Mouse (Mus musculus) thymus, adult 2 months (tissue): Measurements from ENCODE around the gene Sema4a. TPM values are rescaled to one million over a fixed set of nuclear protein-coding genes. Genes with fewer than 3 reads are reported as not detected.

Experiments
- DNase-seq: peaks from one replicate; pipeline ENCODE4 v3.0.0; 2021
- H3K27ac ChIP-seq: fragments of 200-500 bp; 2 replicates; pipeline ENCODE4 v1.5.1; 2012; ENCODE audit warnings: low read length, control low read depth; ENCODE audit not compliant: control insufficient read depth, insufficient read depth
- H3K27me3 ChIP-seq: fragments of 200-500 bp; 2 replicates; pipeline ENCODE4 v1.6.1; 2012; ENCODE audit warnings: mild to moderate bottlenecking, low read length, moderate library complexity, mixed read lengths; ENCODE audit not compliant: control insufficient read depth, insufficient read depth
- H3K36me3 ChIP-seq: fragments of 200-500 bp; 2 replicates; pipeline ENCODE4 v1.6.1; 2012; ENCODE audit warnings: mild to moderate bottlenecking, low read length, moderate library complexity; ENCODE audit not compliant: control insufficient read depth, insufficient read depth
- H3K4me1 ChIP-seq: fragments of 200-500 bp; replicated peaks from 2 replicates; pipeline ENCODE4 v1.6.1; 2012; ENCODE audit warnings: low read length; ENCODE audit not compliant: control insufficient read depth, insufficient read depth
- H3K4me3 ChIP-seq: fragments of 200-500 bp; 2 replicates; pipeline ENCODE4 v1.5.1; 2012; ENCODE audit warnings: mild to moderate bottlenecking, low read length, control low read depth, moderate library complexity; ENCODE audit not compliant: control insufficient read depth, insufficient read depth
- CTCF ChIP-seq: fragments of 200-500 bp; IDR thresholded peaks from 2 replicates; pipeline ENCODE4 v1.5.1; 2012; ENCODE audit warnings: mild to moderate bottlenecking, control low read depth, low read length, moderate library complexity, borderline replicate concordance; ENCODE audit not compliant: control insufficient read depth, poor library complexity, insufficient read depth; ENCODE audit errors: extremely low read depth
- POLR2A ChIP-seq: fragments of 200-500 bp; IDR thresholded peaks from 2 replicates; pipeline ENCODE4 v1.6.1; 2012; ENCODE audit warnings: mild to moderate bottlenecking, low read length, control low read depth, moderate library complexity; ENCODE audit not compliant: control insufficient read depth, poor library complexity, insufficient read depth; ENCODE audit errors: extremely low read depth
- WGBS: fragments of 180-500 bp; shearing (Covaris S2); methylation state at CpG from one replicate; pipeline ENCODE4 v1.1.7; 2018; 5-methylcytosine and 5-hydroxymethylcytosine counted together
- polyA plus RNA-seq: library from polyadenylated mRNA; depleted of rRNA; stranded (reverse); fragments of >200 nt; gene quantifications from 2 replicates; pipeline ENCODE4 v1.2.3, GENCODE M21; 2012

Gene Sema4a
- polyA plus RNA-seq, 1 experiment, result 109 TPM

GRCm38 (mm10) chr3:88499580-88499979 lies 38.6 kb upstream of the Sema4a start:
- DNase-seq, result no peak
- H3K4me1 ChIP-seq, result peaks cover 32% of the 10 kb centered on the region
- WGBS, result 91% methylated on average over 4 of the region's 4 CpGs
- H3K36me3 ChIP-seq, result no peaks in the 10 kb centered on the region
- TF ChIP-seq POLR2A (no peak), CTCF (no peak)
- no peak overlapping the region for H3K4me3 ChIP-seq
- H3K27ac ChIP-seq, result no peak overlapping the region
- no peaks in the 10 kb centered on the region; the same call in 1 of the 2 replicates for H3K27me3 ChIP-seq

DNA sequence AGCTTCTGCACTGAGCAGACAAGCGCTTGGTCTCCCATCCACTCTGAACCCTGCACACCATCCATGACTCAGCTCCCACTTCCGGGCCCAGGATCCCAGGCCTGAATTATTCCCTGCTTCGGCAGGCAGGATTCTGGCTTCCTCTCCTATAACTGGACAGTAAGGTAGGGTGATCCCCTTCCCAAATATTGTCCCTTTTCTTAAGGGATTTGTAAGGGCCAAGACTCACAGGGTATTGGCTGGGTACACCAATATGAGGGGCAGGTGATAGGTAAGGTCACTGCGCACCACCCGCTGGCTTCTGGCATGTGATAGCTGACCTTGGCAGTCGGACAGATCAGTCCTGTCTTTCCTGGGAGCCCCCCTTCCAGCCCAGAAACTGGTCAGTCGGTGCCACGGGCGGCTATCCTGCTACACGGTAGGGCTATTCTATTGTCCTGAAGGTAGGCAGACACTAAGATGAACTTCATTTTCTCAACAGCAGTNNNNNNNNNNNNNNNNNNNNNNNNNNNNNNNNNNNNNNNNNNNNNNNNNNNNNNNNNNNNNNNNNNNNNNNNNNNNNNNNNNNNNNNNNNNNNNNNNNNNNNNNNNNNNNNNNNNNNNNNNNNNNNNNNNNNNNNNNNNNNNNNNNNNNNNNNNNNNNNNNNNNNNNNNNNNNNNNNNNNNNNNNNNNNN lies 34.9 kb upstream of the Sema4a start:
- peaks cover 7% of the 10 kb centered on the region; the same call in 1 of the 2 replicates for H3K27me3 ChIP-seq
- H3K27ac ChIP-seq, result no peak overlapping the region
- no peak for TF ChIP-seq CTCF
- no peak for TF ChIP-seq POLR2A
- no peak for DNase-seq
- no peaks in the 10 kb centered on the region for H3K36me3 ChIP-seq
- peaks cover 21% of the 10 kb centered on the region for H3K4me1 ChIP-seq
- no peak overlapping the region for H3K4me3 ChIP-seq
- 96% methylated on average over 10 of the region's 10 CpGs for WGBS

- no peak for DNase-seq
- H3K36me3 ChIP-seq, result no peaks in the 10 kb centered on the region
- 44% methylated on average over 9 of the region's 9 CpGs for WGBS
- peaks cover 21% of the 10 kb centered on the region for H3K4me1 ChIP-seq
- no peak overlapping the region for H3K4me3 ChIP-seq
- peaks cover 7% of the 10 kb centered on the region; the same call in 1 of the 2 replicates for H3K27me3 ChIP-seq
- TF ChIP-seq CTCF (no peak), POLR2A (no peak)
- H3K27ac ChIP-seq, result no peak overlapping the region
These were observed 34.0 kb upstream of the Sema4a start for GRCm38 (mm10) chr3:88494836-88495628.

GRCm38 (mm10) chr3:88493706-88494582 lies 33.0 kb upstream of the Sema4a start:
- WGBS, result 75% methylated on average over 11 of the region's 11 CpGs
- H3K4me1 ChIP-seq, result peaks cover 21% of the 10 kb centered on the region
- H3K27me3 ChIP-seq, result peaks cover 7% of the 10 kb centered on the region; the same call in 1 of the 2 replicates
- no peak overlapping the region for H3K27ac ChIP-seq
- H3K36me3 ChIP-seq, result no peaks in the 10 kb centered on the region
- H3K4me3 ChIP-seq, result no peak overlapping the region
- no peak for TF ChIP-seq POLR2A
- TF ChIP-seq CTCF, result no peak
- DNase-seq, result no peak

GRCm38 (mm10) chr3:88487396-88487795 lies 26.4 kb upstream of the Sema4a start:
- Histone ChIP-seq H3K27me3 (peaks cover 2% of the 10 kb centered on the region; the same call in 1 of the 2 replicates), H3K4me1 (peaks cover 11% of the 10 kb centered on the region), H3K4me3 (no peak overlapping the region), H3K36me3 (no peaks in the 10 kb centered on the region), H3K27ac (no peak overlapping the region)
- TF ChIP-seq CTCF, result no peak
- TF ChIP-seq POLR2A, result no peak
- 100% methylated on average over 1 of the region's 1 CpGs for WGBS
- no peak for DNase-seq

GRCm38 (mm10) chr3:88486887-88487286 lies 25.9 kb upstream of the Sema4a start:
- Histone ChIP-seq H3K27me3 (no peaks in the 10 kb centered on the region; the same call in 1 of the 2 replicates), H3K36me3 (no peaks in the 10 kb centered on the region), H3K4me3 (no peak overlapping the region), H3K27ac (no peak overlapping the region), H3K4me1 (peaks cover 9% of the 10 kb centered on the region)
- DNase-seq, result no peak
- TF ChIP-seq CTCF, result no peak
- TF ChIP-seq POLR2A, result no peak
- 88% methylated on average over 4 of the region's 4 CpGs for WGBS

- TF ChIP-seq POLR2A (no peak), CTCF (no peak)
- H3K36me3 ChIP-seq, result no peaks in the 10 kb centered on the region
- 85% methylated on average over 5 of the region's 5 CpGs for WGBS
These were observed 25.1 kb upstream of the Sema4a start for GRCm38 (mm10) chr3:88486043-88486442.

More at GRCm38 (mm10) chr3:88486043-88486442, 25.1 kb upstream of the Sema4a start:
- Histone ChIP-seq H3K27me3 (no peaks in the 10 kb centered on the region; the same call in 1 of the 2 replicates), H3K4me3 (no peak overlapping the region), H3K27ac (no peak overlapping the region), H3K4me1 (peaks cover 12% of the 10 kb centered on the region)
- no peak for DNase-seq
